Mouse (Mus musculus) MEL (cell line): Measurements from ENCODE around the gene Sec1. TPM values are rescaled to one million over a fixed set of nuclear protein-coding genes. Genes with fewer than 3 reads are reported as not detected.

Source experiments
- DNase-seq: peaks from one replicate; pipeline ENCODE4 v3.0.0; 2011; ENCODE audit warnings: low read depth, low spot score
- H3K27ac ChIP-seq: 2 replicates; pipeline ENCODE4 v1.5.1; 2012; ENCODE audit warnings: low read depth, mild to moderate bottlenecking, control low read depth, low read length, moderate library complexity; ENCODE audit not compliant: control insufficient read depth
- H3K27me3 ChIP-seq, 2 experiments: fragments of 150-350 bp in 1 of 2; sonication (generic) in 1 of 2; 2 replicates each; pipeline ENCODE4 v1.6.1; 2012; ENCODE audit warnings: low read length in 2 of 2, mild to moderate bottlenecking in 2 of 2, improper control_type of control experiment in 1 of 2, moderate library complexity in 1 of 2; ENCODE audit not compliant: insufficient read depth in 2 of 2, control insufficient read depth in 1 of 2
- H3K36me3 ChIP-seq, 2 experiments: 2 replicates each; pipeline ENCODE4 v1.6.1; 2012 to 2014; ENCODE audit warnings: low read length in 2 of 2, improper control_type of control experiment in 1 of 2, inconsistent platforms in 1 of 2, mild to moderate bottlenecking in 1 of 2; ENCODE audit not compliant: insufficient read depth in 2 of 2, control insufficient read depth in 1 of 2
- H3K4me1 ChIP-seq, 2 experiments: fragments of 150-350 bp in 1 of 2; sonication (generic) in 1 of 2; 2 replicates each; pipeline ENCODE4 v1.6.1; 2012; ENCODE audit warnings: low read length in 2 of 2, improper control_type of control experiment in 1 of 2, mild to moderate bottlenecking in 1 of 2; ENCODE audit not compliant: insufficient read depth in 2 of 2, control insufficient read depth in 1 of 2
- H3K4me3 ChIP-seq, 2 experiments: fragments of 150-350 bp in 1 of 2; sonication (generic) in 1 of 2; 2 replicates each; pipeline ENCODE4 v1.5.1; 2012; ENCODE audit warnings: low read depth in 2 of 2, low read length in 2 of 2, mild to moderate bottlenecking in 2 of 2, moderate library complexity in 2 of 2, control low read depth in 1 of 2, improper control_type of control experiment in 1 of 2; ENCODE audit not compliant: control insufficient read depth in 1 of 2, insufficient read depth in 1 of 2
- H3K79me2 ChIP-seq: 2 replicates; pipeline ENCODE4 v1.6.1; 2012; ENCODE audit warnings: mild to moderate bottlenecking, low read length, moderate library complexity; ENCODE audit not compliant: control insufficient read depth, poor library complexity, insufficient read depth
- H3K9ac ChIP-seq: 2 replicates; pipeline ENCODE4 v1.6.1; 2012; ENCODE audit warnings: low read depth, mild to moderate bottlenecking, control low read depth, low read length, moderate library complexity; ENCODE audit not compliant: control insufficient read depth, poor library complexity, severe bottlenecking
- H3K9me3 ChIP-seq: fragments of 150-350 bp; sonication (generic); replicated peaks from 2 replicates; pipeline ENCODE4 v1.6.1; 2012; ENCODE audit warnings: mild to moderate bottlenecking, low read length, improper control_type of control experiment, moderate library complexity; ENCODE audit not compliant: insufficient read depth
- CTCF ChIP-seq, 3 experiments: IDR thresholded peaks in 2 of 3; conservative IDR thresholded peaks in 1 of 3; 2 replicates each; pipeline ENCODE4 v1.5.1; 2011 to 2012; ENCODE audit warnings: low read length in 3 of 3, low read depth in 2 of 3, mild to moderate bottlenecking in 2 of 3, improper control_type of control experiment in 1 of 3, inconsistent platforms in 1 of 3, mixed read lengths in 1 of 3, moderate library complexity in 1 of 3; ENCODE audit not compliant: control insufficient read depth in 1 of 3, insufficient read depth in 1 of 3, poor library complexity in 1 of 3, severe bottlenecking in 1 of 3
- E2F4 ChIP-seq: IDR thresholded peaks from 2 replicates; pipeline ENCODE4 v1.6.1; 2011; ENCODE audit warnings: low read depth, low read length, improper control_type of control experiment, borderline replicate concordance
- EP300 ChIP-seq, 2 experiments: IDR thresholded peaks; 2 replicates each; pipeline ENCODE4 v1.6.1; 2011; ENCODE audit warnings: improper control_type of control experiment in 2 of 2, low read length in 2 of 2, low read depth in 1 of 2, mild to moderate bottlenecking in 1 of 2
- HCFC1 ChIP-seq: IDR thresholded peaks from 2 replicates; pipeline ENCODE4 v1.6.1; 2012; ENCODE audit warnings: low read depth, mild to moderate bottlenecking, inconsistent platforms, low read length, improper control_type of control experiment, moderate library complexity
- KAT2A ChIP-seq: conservative IDR thresholded peaks from 2 replicates; pipeline ENCODE4 v1.6.1; 2012; ENCODE audit warnings: low read depth, low read length, improper control_type of control experiment, inconsistent platforms
- MAX ChIP-seq: IDR thresholded peaks from 2 replicates; pipeline ENCODE4 v1.6.1; 2011; ENCODE audit warnings: low read length, improper control_type of control experiment
- MXI1 ChIP-seq: IDR thresholded peaks from 2 replicates; pipeline ENCODE4 v1.6.1; 2011; ENCODE audit warnings: mild to moderate bottlenecking, low read depth, low read length, improper control_type of control experiment
- MYB ChIP-seq: IDR thresholded peaks from 2 replicates; pipeline ENCODE4 v1.6.1; 2011; ENCODE audit warnings: mild to moderate bottlenecking, low read depth, low read length, improper control_type of control experiment
- NELFE ChIP-seq: IDR thresholded peaks from 2 replicates; pipeline ENCODE4 v1.6.1; 2011; ENCODE audit warnings: low read depth, low read length, improper control_type of control experiment
- RAD21 ChIP-seq: IDR thresholded peaks from 2 replicates; pipeline ENCODE4 v1.6.1; 2011; ENCODE audit warnings: mild to moderate bottlenecking, low read depth, low read length, improper control_type of control experiment
- SIN3A ChIP-seq: IDR thresholded peaks from 2 replicates; pipeline ENCODE4 v1.6.1; 2012; ENCODE audit warnings: low read length, improper control_type of control experiment, inconsistent platforms
- SMC3 ChIP-seq: IDR thresholded peaks from 2 replicates; pipeline ENCODE4 v1.6.1; 2011; ENCODE audit warnings: low read depth, low read length, improper control_type of control experiment
- TCF12 ChIP-seq: IDR thresholded peaks from 2 replicates; pipeline ENCODE4 v1.6.1; 2014; ENCODE audit warnings: low read depth, mild to moderate bottlenecking, inconsistent platforms, low read length, improper control_type of control experiment, moderate library complexity
- USF2 ChIP-seq, 2 experiments: IDR thresholded peaks; 2 replicates each; pipeline ENCODE4 v1.6.1; 2011 to 2012; ENCODE audit warnings: improper control_type of control experiment in 2 of 2, low read length in 2 of 2, borderline replicate concordance in 1 of 2, inconsistent platforms in 1 of 2, low read depth in 1 of 2, mild to moderate bottlenecking in 1 of 2; ENCODE audit not compliant: insufficient read depth in 1 of 2
- ZMIZ1 ChIP-seq: IDR thresholded peaks from 2 replicates; pipeline ENCODE4 v1.6.1; 2012; ENCODE audit warnings: low read depth, mild to moderate bottlenecking, inconsistent platforms, low read length, improper control_type of control experiment, moderate library complexity
- ZNF384 ChIP-seq: IDR thresholded peaks from 2 replicates; pipeline ENCODE4 v1.6.1; 2012; ENCODE audit warnings: low read depth, mild to moderate bottlenecking, inconsistent platforms, low read length, improper control_type of control experiment
- polyA plus RNA-seq, 2 experiments: library from polyadenylated mRNA; stranded (reverse) in 1 of 2; unstranded in 1 of 2; fragments of >175 nt in 1 of 2; fragments of >200 nt in 1 of 2; gene quantifications; 2 replicates each; pipeline versions ENCODE4 v1.2.1 to v1.2.4; 2012; ENCODE audit warnings: low replicate concordance in 2 of 2, low read depth in 1 of 2; ENCODE audit not compliant: insufficient read length in 2 of 2, insufficient read depth in 1 of 2, missing spikeins in 1 of 2
- total RNA-seq: library from RNA; depleted of rRNA; stranded (reverse); fragments of 300-350 nt; gene quantifications from 2 replicates; pipeline ENCODE4 v1.2.3, GENCODE M21; 2012

Sec1 gene
- total and polyA plus RNA-seq, 3 experiments = not detected

GRCm38 (mm10) chr7:45643441-45644178 is 50.6 kb downstream of the Sec1 start:
- Histone ChIP-seq H3K4me3 (no peak overlapping the region), H3K36me3 (no peaks in the 10 kb centered on the region), H3K27me3 (peaks cover 0 to 1% of the 10 kb centered on the region in 2 experiments; a peak in 1 of 4 replicates), H3K9me3 (no peaks in the 10 kb centered on the region), H3K27ac (no peak overlapping the region), H3K4me1 (no peaks in the 10 kb centered on the region), H3K9ac (no peak overlapping the region), H3K79me2 (no peaks in the 10 kb centered on the region)
- no peak for TF ChIP-seq EP300 (IDR thresholded peaks at IDR 0.05; ENCODE audit: low read depth in 1 of 2, low read length in 2 of 2)
- no peak for TF ChIP-seq TCF12
- no peak for TF ChIP-seq MXI1
- TF ChIP-seq HCFC1 = no peak
- no peak for TF ChIP-seq SIN3A
- TF ChIP-seq CTCF (IDR thresholded peaks at IDR 0.05 in 2 of 3, conservative IDR thresholded peaks at IDR 0.05 in 1 of 3; ENCODE audit: control insufficient read depth in 1 of 3, insufficient read depth in 1 of 3, low read depth in 2 of 3, low read length in 3 of 3, poor library complexity in 1 of 3, severe bottlenecking in 1 of 3) = no peak
- DNase-seq = no peak

- H3K4me1 ChIP-seq = no peaks in the 10 kb centered on the region
- no peaks in the 10 kb centered on the region for H3K36me3 ChIP-seq
- H3K9ac ChIP-seq = no peak overlapping the region
- H3K9me3 ChIP-seq = no peaks in the 10 kb centered on the region
- H3K27ac ChIP-seq = no peak overlapping the region
- H3K4me3 ChIP-seq = no peak overlapping the region
- peaks cover 0 to 1% of the 10 kb centered on the region in 2 experiments; a peak in 1 of 4 replicates for H3K27me3 ChIP-seq
- H3K79me2 ChIP-seq = no peaks in the 10 kb centered on the region
- TF ChIP-seq ZNF384 (no peak), SMC3 (no peak), RAD21 (no peak), CTCF (IDR thresholded peaks at IDR 0.05 in 2 of 3, conservative IDR thresholded peaks at IDR 0.05 in 1 of 3; ENCODE audit: control insufficient read depth in 1 of 3, insufficient read depth in 1 of 3, low read depth in 2 of 3, low read length in 3 of 3, poor library complexity in 1 of 3, severe bottlenecking in 1 of 3) (no peak)
- DNase-seq = no peak
Measured at GRCm38 (mm10) chr7:45642503-45643255, 51.5 kb downstream of the Sec1 start.

- H3K9ac ChIP-seq = no peak overlapping the region
- no peak for DNase-seq
- no peaks in the 10 kb centered on the region for H3K4me1 ChIP-seq
- TF ChIP-seq RAD21 (no peak), MAX (no peak), MYB (no peak), NELFE (no peak), ZMIZ1 (no peak), HCFC1 (no peak), KAT2A (no peak), E2F4 (no peak), USF2 (IDR thresholded peaks at IDR 0.05; ENCODE audit: borderline replicate concordance in 1 of 2, insufficient read depth in 1 of 2, low read depth in 1 of 2, low read length in 2 of 2) (no peak), ZNF384 (no peak)
- H3K36me3 ChIP-seq = no peaks in the 10 kb centered on the region
- H3K9me3 ChIP-seq = no peaks in the 10 kb centered on the region
- H3K27me3 ChIP-seq = peaks cover 0 to 1% of the 10 kb centered on the region in 2 experiments; a peak in 1 of 4 replicates
- no peaks in the 10 kb centered on the region for H3K79me2 ChIP-seq
- H3K4me3 ChIP-seq = no peak overlapping the region
- H3K27ac ChIP-seq = no peak overlapping the region
Measured at GRCm38 (mm10) chr7:45642083-45642482, 52.1 kb downstream of the Sec1 start.
